Mouse (Mus musculus) erythroblast, embryonic 14.5 days (primary cell): ENCODE measurements around the gene Mrpl34.

Experiments used
- GATA1 ChIP-seq: IDR thresholded peaks from 2 replicates; pipeline ENCODE4 v1.6.1; 2012; ENCODE audit warnings: low read length, inconsistent platforms, mixed read lengths
- TAL1 ChIP-seq: IDR thresholded peaks from 3 replicates; pipeline ENCODE4 v1.6.1; 2012; ENCODE audit warnings: low read length, inconsistent platforms, mixed read lengths

- no peak for TF ChIP-seq TAL1
- no peak for TF ChIP-seq GATA1
Observed at GRCm38 (mm10) chr8:71474344-71474743, 9.6 kb downstream of the Mrpl34 start.
